Mouse (Mus musculus): ENCODE results near the gene Vasp.

Gene Vasp

DNA sequence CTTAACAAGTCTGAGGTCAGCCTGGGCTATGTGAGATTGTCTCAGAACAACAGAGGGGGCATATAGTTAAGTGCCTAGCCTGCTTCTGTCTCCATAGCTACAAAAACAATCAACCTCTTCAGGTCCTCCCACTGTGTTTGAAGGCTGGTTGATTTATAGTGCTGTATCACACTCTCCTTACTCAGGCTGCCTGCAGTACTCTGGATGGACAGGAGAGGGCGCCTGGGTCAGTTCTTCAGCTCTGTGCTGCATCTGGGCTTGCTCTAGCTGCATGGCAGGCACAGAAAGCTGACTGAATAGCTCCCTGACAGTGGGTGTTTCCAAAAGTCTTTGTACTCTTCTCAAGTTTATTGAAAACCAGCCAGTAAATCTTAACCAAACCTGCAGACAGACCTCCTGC is 32.2 kb downstream of the Vasp start:
- in situ Hi-C loops (cut with MboI, MseI), result no loop called here

DNA sequence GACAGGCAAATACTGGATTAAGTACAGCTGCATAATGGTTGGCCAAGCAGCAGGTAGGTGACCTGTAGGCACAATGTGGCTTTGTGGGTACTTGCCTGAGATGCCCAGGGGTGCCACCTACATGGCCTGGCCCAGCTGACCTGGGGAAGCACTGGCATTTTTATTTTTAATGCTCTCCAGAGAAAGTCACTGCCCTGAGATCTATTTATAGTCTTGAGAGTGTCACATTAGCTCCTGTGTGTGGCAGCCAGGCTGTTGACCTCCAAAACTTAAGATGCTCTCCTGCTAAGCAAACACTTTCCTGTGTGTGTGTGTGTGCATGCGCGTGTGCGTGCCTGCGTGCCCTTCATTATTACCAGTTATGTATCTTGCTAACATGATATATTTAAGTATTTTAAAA is 33.3 kb downstream of the Vasp start:
- in situ Hi-C loops (cut with MboI, MseI), result no loop called here

DNA sequence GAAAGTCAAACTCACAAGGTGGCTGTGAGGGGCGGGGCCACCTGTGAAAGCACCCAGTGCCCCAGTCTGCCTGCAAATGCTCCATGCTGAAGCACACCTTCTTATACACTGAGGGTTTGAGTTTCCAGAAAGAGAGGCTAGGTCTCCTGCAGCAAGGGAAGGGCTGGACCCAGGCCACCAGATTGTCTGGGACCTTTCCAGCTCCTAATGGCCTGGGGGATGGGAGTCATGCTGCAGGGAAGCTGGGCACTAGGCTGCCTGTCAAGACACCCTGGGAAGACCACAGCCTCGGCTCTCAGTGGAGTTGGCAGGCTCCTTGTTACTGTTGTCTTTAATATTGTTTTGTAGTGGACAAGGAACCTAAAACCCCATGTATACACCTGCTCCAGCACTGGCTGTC is 35.2 kb downstream of the Vasp start:
- in situ Hi-C loops (cut with MboI, MseI), result no loop called here

DNA sequence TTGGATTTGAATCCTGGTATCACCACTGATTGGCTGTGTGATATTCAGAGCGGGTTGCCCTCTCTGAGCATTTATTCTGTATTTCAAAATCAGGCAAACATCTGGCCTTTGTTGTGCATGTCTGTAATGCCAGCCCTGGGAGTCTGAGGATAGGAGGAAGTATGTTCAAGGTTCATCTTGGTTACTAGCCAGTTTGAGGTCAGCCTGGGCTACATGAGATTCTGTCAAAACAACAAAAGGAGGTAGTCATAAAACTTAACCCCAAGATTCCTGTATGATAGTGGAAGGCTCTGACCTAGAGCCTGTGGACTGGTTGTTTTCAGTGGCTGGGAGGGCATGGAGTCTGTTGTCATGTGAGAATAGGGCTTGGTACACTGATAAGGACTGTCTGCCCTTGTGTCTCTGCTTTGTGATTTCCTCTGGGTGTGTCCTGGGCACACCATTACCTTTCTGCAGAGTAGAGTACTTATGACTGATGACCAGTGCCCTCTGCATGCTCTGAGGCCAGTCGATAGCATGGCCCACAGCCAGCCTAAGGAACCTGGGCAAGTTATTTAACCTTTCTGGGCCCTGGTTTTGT is 36.4 kb downstream of the Vasp start:
- in situ Hi-C loops (cut with MboI, MseI), result no loop called here

DNA sequence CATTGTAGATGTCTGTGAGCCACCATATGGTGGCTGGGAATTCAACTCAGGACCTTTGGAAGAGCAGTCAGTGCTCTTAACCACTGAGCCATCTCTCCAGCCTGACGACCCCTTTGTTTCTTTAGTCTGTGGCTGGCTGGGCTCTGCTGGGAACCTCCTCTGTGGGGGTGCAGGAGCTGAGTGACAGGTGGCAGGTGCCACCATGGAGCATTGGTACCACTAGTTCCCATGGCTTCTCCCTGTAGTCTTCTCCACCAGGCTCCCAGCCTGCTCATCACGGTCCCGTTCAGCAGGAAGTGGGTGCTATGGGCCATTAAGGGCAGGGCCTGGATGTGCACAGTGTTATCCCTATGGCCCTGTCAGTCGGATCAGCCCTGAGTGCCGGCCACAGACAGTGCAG is 37.0 kb downstream of the Vasp start:
- in situ Hi-C loops (cut with MboI, MseI), result loop anchor here (5.0 kb wide), 1 partner anchor 48 kb away; the partner anchor contains the start of genes Ppm1n and Rtn2

DNA sequence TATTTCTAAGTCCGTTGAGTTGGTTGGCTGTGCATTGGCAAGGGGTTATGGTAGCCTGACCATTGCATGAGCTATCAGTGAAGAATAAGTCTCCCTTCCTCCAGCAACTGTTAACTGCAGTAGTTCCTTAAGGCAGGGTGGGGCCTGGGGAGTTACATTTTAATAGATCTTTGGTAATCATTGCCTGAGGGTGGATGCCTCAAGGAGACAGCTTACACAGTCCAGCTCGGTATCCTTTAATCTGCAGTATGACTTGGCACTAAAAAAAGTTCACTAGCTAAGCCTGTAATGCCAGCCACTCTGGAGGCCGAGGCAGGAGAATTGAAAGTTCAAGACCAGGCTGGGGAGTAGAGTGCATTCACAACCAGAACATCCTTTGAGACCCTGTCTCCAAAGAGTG is 39.8 kb downstream of the Vasp start:
- in situ Hi-C loops (cut with MboI, MseI), result loop anchor here (5.0 kb wide), 1 partner anchor 50 kb away; the partner anchor contains the start of genes Ppm1n and Rtn2

DNA sequence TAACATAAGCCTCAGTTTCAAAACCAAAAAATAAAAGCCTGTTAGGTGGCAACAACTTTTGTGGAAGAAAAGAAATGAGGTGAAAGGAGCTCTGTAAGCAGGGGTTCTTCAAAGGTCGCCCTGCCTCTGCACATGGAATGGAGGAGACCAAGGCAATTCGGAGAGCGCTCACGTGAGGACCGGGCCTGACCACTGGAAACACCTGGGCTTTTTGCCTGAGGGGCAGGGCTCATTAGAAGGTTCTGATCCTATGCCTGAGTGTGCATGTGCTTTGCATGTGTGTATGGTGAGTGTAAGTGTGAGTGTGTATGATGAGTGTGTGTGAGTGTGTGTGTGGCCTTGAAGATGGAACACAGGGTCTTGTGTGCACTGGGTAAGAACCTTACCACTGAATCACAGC is 40.7 kb downstream of the Vasp start:
- in situ Hi-C loops (cut with MboI, MseI), result loop anchor here (5.0 kb wide), 1 partner anchor 51 kb away; the partner anchor contains the start of genes Ppm1n and Rtn2

DNA sequence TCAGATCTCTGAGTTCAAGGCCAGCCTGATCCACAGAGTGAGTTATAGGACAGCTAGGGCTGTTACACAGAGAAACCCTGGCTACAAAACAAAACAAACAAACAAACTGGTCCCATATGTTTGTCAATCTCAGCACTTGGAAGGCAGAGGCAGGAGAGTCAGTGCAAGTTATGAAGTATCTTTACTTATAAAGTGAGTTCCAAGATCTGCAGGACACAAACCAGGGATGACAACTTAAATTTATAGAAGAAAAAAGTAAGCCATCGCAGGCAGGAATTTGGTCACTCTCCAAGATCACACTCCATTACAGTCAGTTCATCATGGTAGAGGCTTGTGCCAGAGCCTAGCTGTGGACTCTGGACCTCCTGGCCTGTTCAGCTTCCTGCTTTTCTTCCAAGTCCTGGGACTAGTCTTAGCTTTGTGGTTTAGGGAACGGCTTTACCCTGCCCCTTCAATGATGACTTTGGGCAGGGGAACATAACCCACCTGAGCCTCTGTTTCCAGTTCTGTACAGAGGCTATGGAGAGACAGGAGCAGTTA is 41.5 kb downstream of the Vasp start:
- in situ Hi-C loops (cut with MboI, MseI), result loop anchor here (5.0 kb wide), 1 partner anchor 52 kb away; the partner anchor contains the start of genes Ppm1n and Rtn2

DNA sequence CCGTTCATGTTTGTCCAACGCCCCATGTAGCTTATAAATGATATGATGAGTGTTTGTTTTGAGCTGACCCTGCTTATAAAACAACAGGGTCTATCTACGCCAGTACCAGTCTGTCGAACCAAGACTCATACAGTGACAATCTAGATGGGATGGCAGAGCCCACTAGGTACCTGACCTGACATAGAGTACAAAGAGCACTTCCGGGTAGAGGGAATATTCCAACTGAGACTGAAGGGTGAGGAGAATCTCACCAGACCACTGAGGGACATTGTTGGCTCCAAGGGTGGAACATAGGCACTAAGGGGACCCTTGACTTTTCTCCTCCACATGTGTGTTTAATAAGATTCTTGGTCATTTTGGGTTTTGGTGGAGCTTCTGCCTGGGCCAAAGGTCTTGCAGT is 42.2 kb downstream of the Vasp start:
- in situ Hi-C loops (cut with MboI, MseI), result loop anchor here (5.0 kb wide), 1 partner anchor 47 kb away; no protein-coding TSS in a partner anchor

DNA sequence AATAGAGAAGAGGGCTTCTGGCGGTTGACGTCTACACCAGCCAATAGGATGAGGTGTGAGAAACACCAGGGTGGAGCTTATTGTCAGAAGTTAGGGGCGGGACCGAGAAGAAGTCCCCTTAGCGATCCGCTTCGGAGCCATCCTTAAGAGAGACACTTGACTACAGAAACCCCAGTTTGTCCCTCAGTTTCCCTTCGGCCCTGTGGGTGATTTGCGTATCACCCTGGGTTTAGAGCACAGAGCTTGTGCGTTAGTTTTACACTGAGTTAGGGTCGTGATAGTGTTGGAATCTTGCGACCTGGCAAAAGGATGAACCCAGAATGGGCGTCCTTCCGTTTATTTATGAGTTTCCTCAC is 42.8 kb downstream of the Vasp start:
- in situ Hi-C loops (cut with MboI, MseI), result loop anchor here (5.0 kb wide), 1 partner anchor 46 kb away; no protein-coding TSS in a partner anchor

DNA sequence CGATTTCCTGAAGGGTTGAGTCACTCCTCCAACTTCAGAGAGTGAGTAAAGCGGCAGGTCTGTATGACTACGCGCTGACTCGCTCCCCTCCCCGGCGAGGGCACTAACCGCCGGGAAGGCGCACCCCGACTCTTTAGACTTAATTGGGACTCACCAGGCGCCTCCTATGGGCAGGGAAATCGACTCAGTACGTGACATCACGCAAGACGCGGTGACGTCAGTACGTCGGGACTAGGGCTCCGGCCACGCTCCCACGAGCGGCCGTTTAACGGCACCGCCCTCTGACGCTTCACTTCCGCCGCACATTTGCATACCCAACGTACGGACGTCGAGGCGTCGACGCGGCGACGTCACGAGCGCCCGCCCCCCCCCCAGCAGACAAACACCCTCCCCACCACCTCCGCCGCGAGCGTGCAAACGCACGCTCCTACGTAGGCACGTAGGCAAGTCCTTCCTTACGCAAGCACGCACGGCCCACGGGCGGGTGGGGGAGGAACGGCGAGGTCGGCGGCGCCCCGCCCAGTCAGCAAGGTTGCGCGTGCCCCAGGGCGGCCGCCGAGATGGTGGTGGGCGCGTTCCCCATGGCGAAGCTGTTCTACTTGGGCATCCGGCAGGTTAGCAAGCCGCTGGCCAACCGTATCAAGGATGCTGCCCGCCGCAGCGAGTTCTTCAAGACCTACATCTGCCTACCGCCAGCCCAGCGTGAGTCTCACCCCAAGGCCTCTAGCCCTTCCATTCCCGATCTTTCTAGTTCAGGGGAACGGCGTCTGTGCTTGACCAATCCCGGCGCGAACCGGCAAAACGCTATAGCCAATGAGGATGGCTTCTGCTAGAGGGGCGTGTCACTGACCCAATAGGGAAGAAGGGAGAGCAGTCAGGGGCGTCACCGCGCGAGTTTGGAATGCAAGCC is 43.5 kb downstream of the Vasp start, which contains the start of gene Opa3:
Gene Opa3 (plus strand): TSS at position 452 of the 910 bp plus-strand sequence.
- in situ Hi-C loops (cut with MboI, MseI), result loop anchor here (5.0 kb wide), 1 partner anchor 46 kb away; no protein-coding TSS in a partner anchor

DNA sequence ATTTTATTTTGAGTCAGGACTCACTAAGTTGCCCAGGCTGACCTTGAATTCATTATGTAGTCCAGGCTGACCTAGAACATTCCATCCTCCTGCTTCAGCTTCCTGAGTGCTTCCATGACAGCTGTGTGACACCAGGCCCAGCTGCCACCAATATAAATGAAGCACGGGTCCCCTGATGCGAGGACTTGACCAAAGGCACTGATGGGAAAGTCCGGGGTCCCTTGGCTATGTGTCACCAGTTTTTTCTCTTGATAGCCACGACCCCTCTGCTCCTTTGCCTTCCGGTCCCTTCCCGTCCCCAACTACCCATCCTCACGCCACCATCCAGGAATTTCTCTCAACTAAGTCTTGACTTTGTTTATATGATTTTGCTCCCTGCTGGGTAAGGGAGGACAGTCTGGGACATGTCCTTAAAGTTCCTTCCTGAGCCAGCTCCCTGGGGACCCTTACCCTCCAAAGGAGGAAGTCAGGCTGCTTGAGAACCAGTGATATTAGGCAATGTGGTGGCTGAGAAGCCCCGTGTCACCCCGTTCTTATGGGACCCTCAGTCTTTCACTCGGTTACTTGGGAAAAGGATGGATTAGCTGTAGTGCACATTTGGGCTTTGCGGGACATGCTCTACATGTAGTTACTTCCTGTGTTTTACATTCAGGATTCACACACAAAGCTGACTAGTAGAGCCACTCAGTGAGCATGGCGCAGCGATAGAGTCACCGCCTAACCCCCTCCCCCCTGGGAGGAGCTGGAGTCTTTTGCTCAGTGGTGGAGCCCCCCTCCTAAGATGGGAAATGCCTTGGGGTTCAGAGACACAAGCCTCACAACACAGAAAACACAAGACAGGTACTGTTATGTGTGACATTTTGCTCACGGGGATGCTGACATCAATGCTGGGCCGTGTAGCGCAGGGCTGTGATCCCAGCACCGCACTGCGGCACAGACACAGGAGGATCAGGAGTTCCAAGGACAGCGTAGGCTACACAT is 44.5 kb downstream of the Vasp start:
- in situ Hi-C loops (cut with MboI, MseI), result loop anchor here (5.0 kb wide), 1 partner anchor 45 kb away; no protein-coding TSS in a partner anchor

DNA sequence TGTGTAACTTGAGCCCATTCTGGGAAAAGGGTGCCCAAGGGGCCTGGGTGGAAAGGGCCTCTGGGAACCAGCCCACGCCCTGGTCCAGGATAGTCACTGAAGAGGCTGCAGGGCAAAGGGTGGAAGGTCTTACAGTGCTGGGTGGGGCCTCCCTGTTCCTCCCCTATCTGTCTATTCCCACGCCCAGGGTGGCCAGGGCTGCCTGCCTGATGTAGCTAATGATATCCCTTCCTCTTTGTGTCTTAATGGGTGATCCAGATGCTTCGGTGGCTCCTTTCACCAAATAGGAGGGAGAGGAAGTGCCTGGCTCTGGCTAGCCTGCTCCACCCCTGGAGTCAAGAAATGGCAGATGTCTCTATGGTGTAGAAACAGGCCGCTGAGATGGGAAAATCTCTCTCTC is 46.7 kb downstream of the Vasp start:
- in situ Hi-C loops (cut with MboI, MseI), result loop anchor here (5.0 kb wide), 1 partner anchor 43 kb away; no protein-coding TSS in a partner anchor

DNA sequence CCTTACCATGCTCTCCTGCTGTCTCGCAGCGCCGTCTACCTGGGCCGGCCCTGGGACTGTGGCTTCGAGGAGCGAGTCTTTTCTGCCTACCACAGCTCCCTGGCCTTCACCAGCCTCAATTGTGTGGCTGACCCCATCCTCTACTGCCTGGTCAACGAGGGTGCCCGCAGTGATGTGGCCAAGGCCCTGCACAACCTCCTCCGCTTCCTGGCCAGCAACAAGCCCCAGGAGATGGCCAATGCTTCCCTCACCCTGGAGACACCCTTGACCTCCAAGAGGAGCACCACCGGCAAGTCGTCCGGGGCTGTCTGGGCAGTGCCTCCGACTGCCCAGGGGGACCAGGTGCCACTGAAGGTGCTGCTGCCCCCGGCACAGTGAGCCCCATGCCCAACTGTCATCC is 48.7 kb downstream of the Vasp start:
- in situ Hi-C loops (cut with MboI, MseI), result no loop called here

DNA sequence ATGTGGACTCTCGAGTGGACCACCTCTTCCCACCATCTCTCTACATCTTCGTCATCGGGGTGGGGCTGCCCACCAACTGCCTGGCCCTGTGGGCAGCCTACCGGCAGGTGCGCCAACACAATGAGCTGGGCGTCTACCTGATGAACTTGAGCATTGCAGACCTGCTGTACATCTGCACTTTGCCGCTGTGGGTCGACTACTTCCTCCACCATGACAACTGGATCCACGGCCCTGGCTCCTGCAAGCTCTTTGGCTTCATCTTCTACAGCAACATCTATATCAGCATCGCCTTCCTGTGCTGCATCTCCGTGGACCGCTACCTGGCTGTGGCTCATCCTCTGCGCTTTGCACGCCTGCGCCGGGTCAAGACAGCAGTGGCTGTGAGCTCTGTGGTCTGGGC is 49.4 kb downstream of the Vasp start:
- in situ Hi-C loops (cut with MboI, MseI), result no loop called here

DNA sequence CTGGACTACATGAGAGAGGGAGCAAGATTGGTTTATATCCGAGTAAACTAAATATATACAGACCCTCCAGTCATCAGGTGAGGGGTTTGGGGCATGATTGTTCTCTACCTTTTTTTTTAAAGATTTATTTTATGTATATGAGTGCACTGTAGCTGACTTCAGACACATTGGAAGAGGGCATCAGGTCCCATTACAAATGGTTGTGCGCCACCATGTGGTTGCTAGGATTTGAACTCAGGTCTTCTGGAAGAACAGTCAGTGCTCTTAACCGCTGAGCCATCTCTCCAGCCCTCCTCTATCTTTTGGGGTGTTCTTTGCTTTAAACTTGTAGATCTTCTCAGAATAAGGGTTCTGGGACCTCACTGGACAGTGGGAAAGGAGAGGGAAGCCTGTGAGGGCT is 51.6 kb downstream of the Vasp start:
- in situ Hi-C loops (cut with MboI, MseI), result no loop called here

DNA sequence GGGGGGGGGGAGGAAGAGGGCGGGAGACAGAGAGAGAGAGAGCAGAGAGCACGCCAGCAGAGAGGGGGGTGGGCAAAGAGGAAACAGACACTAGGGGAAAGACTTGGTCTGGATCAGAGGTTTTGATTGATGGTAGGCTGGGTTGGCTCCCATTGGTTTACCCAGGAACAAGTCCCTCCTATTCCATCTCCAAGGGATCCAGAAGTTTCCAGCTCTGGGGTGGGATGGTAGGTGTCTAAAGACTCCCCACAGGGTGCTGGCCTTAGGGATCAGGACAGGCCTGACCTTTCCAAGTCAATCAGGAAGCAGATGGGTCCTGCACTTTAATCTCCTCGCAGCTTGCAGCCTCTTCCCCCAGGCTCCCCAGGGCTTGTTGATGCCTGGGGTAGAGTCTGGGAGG is 53.7 kb downstream of the Vasp start:
- in situ Hi-C loops (cut with MboI, MseI), result no loop called here

DNA sequence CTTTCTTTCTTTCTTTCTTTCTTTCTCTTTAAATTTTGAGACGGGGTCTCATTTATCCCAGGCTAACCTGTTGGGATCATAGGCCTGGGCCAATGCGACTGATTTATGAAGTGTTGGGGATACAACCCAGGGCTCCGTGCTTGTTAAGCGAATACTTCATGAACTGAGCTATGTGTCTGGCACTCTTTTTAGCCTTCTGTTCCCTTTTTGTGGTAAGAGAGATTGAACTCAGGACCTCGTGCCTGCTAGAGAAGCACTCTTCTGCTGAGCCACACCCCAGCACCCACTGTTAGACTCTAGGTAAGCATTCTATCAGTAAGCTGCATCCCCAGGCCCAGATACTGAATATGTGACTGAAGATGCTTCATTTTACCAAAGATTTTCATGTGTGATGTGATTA is 54.1 kb downstream of the Vasp start:
- in situ Hi-C loops (cut with MboI, MseI), result no loop called here

DNA sequence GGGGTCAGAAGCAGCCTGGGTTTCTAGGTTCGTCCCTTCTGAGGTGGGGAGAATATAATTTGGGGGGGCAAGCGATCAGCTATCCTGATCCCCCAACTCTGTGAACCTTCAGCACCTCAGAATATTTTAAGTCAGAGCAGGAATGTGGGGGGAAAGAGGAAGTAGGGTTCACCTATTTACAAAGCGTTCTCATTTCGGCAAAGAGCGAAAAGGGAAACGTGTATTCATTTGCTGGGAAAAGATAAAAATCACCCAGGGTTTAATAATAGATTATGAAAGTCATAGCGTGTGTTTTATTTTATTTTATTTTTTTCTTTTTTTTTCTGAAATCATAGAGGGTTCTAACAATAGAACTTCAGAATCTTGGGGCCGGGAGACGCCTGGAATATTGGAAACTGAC is 56.7 kb downstream of the Vasp start:
- in situ Hi-C loops (cut with MboI, MseI), result no loop called here

DNA sequence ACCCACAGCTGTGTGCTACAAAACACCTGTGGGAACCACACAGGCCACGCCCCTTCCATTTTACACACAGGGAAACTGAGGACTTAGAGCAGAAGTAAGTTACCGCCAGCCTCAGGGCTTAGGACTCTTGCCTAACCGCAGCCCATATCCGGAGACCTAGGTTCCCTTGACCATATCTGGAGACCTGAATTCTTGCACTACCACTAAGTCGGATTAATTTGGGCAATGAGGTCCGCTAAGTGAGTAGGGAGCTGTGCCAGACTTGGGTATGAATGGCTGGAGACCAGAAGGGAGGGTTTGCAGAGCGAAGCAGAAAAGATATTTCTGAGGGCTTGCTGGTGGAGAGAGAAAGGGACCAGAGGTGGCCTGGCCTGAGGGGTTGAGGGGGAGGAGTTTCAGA is 57.2 kb downstream of the Vasp start:
- in situ Hi-C loops (cut with MboI, MseI), result no loop called here

DNA sequence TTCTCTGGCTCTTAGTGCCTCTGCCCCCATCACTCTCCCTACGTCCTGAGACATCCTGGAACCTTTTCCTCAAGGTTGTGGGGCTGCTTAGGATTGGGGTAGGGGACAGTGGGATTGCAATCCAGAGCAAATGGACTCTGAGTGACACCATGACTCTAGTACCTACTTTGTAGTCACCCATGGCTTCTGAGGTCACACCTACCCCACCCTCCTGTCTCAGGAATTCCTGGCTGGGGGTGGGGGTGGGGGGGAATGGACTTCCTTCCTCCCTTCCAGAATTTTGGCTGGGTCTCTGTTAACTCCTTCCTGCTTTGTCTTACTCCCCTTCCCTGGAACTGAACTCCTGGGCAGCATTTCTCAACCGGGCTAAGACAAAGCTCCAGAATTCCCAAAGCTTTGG is 58.2 kb downstream of the Vasp start:
- in situ Hi-C loops (cut with MboI, MseI), result no loop called here

Measured in T-helper 2 cell (primary cell).